Mouse (Mus musculus) spleen, postnatal 0 days (tissue): ENCODE results near the gene Spp1. TPM values are rescaled to one million over a fixed set of nuclear protein-coding genes. Genes with fewer than 3 reads are reported as not detected.

Experiments
- polyA plus RNA-seq: library from polyadenylated mRNA; unstranded; fragments of >200 nt; fragmentation: Nextera tagmentation; extraction: Ambion mirVana; gene quantifications from 2 replicates; pipeline ENCODE4 v1.2.1, GENCODE M21; 2015

Spp1 gene
- polyA plus RNA-seq: 4.7 and 10.5 TPM in 2 replicates

DNA sequence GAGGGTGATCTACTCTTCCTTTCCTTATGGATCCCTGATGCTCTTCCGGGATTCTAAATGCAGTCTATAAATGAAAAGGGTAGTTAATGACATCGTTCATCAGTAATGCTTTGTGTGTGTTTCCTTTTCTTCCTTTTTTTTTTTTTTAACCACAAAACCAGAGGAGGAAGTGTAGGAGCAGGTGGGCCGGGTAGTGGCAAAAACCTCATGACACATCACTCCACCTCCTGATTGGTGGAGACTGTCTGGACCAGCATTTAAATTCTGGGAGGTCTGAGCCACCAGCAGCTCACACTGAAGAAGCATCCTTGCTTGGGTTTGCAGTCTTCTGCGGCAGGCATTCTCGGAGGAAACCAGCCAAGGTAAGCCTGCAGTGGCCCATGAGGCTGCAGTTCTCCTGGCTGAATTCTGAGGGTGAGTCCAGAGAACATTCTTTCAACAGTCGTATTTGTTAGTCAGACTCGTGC lies at the start of gene Spp1:
TSS of gene Spp1 (plus strand) at position 284 of the 467 bp plus-strand sequence.

DNA sequence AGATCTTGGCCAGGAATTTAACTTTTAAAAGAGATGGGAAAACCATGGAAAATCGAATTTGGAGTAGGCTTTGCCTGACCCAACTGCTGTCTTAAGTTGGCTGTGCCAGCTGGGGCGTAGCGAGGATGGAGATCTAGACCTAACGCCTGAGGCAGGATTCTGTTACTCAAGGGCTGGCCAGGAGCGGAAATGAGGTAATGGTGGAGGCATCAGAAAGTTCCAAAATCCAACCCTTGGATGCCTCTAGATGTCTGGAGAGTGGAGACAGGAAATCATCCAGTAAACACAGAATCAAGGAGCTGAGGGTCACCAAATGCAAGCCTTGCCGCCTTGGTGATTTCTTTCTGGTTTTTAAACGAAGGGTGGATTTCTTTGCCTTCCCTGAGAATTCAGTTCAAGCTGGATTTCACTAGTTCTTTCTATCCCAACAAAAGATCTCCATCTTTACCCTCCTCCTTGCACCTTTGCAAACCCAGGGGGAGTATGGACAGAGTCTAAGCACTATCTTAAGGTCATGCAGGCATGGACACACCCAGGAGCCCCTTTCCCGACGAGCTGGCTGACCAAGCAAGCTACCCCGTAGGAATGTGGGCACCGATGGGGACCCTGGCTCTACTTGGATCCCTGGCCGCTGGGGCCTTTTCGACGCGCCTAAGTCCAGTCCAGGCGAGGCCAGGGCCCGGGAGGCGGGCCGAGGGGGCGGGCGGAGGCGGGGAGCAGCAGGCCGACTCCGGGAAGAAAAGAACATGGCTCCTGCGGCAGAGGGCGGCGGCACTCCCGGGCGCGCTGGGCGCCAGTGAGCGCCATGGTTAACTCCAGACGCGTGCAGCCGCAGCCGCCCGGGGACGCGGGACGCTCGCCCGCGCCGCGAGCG lies 24.2 kb downstream of the Spp1 start, which contains the start of gene Pkd2:
TSS of gene Pkd2 (plus strand) at position 619 of the 874 bp plus-strand sequence.

Other genes starting within 250 kb of the Spp1 start
- gene Dmp1, start 232.5 kb upstream of the Spp1 start, polyA plus RNA-seq: 0.06 and 0.08 TPM in 2 replicates
- gene Ibsp, start 135.9 kb upstream of the Spp1 start, polyA plus RNA-seq: not detected in 2 replicates
- gene Mepe, start 109.8 kb upstream of the Spp1 start, polyA plus RNA-seq: not detected in 2 replicates
- gene Pkd2, start 24.3 kb downstream of the Spp1 start, polyA plus RNA-seq: 2.7 and 3.5 TPM in 2 replicates
- 5.0 and 5.7 TPM in 2 replicates for gene BC005561, start 73.2 kb downstream of the Spp1 start, polyA plus RNA-seq